Mouse (Mus musculus) G1E (cell line): ENCODE data around the gene Prdm2. TPM values are rescaled to one million over a fixed set of nuclear protein-coding genes. Genes with fewer than 3 reads are reported as not detected.

Experiments used
- ATAC-seq: 2 replicates; pipeline ENCODE4 v1.8.0; 2016; ENCODE audit warnings: mild to moderate bottlenecking; ENCODE audit not compliant: insufficient number of reproducible peaks, poor library complexity, low FRiP score, severe bottlenecking; ENCODE audit errors: extremely low read depth
- DNase-seq: peaks from one replicate; pipeline ENCODE4 v3.0.0; 2012; ENCODE audit warnings: low spot score
- H3K27me3 ChIP-seq: 2 replicates; pipeline ENCODE4 v1.6.1; 2012; ENCODE audit warnings: mild to moderate bottlenecking, low read length, inconsistent platforms; ENCODE audit not compliant: insufficient read depth
- H3K36me3 ChIP-seq: replicated peaks from 2 replicates; pipeline ENCODE3; 2012; ENCODE audit warnings: mild to moderate bottlenecking, inconsistent platforms
- H3K4me1 ChIP-seq: 2 replicates; pipeline ENCODE4 v1.6.1; 2012; ENCODE audit warnings: low read depth, low read length, inconsistent platforms, mixed read lengths; ENCODE audit not compliant: insufficient read depth
- H3K4me3 ChIP-seq: 2 replicates; pipeline ENCODE4 v1.5.1; 2012; ENCODE audit warnings: low read depth, mild to moderate bottlenecking, inconsistent platforms, low read length, moderate library complexity, mixed read lengths
- H3K9me3 ChIP-seq: replicated peaks from 2 replicates; pipeline ENCODE4 v1.6.1; 2012; ENCODE audit warnings: inconsistent platforms
- CTCF ChIP-seq: IDR thresholded peaks from 2 replicates; pipeline ENCODE4 v1.5.1; 2012; ENCODE audit warnings: low read depth, low read length, inconsistent platforms, mixed read lengths
- GATA1 ChIP-seq: IDR thresholded peaks from 2 replicates; pipeline ENCODE4 v1.6.1; 2012; ENCODE audit warnings: borderline replicate concordance, low read length, inconsistent platforms, mixed read lengths
- GATA2 ChIP-seq: IDR thresholded peaks from 2 replicates; pipeline ENCODE4 v1.6.1; 2012; ENCODE audit warnings: low read depth, low read length, inconsistent platforms, borderline replicate concordance
- POLR2AphosphoS5 ChIP-seq: IDR thresholded peaks from 2 replicates; pipeline ENCODE4 v1.6.1; 2012; ENCODE audit warnings: low read depth, low read length, inconsistent platforms; ENCODE audit not compliant: insufficient replicate concordance
- TAL1 ChIP-seq: conservative IDR thresholded peaks from 2 replicates; pipeline ENCODE4 v1.6.1; 2012; ENCODE audit warnings: low read depth, low read length, inconsistent platforms, mixed read lengths
- polyA plus RNA-seq: library from polyadenylated mRNA; stranded (reverse); fragments of >175 nt; gene quantifications from 2 replicates; pipeline ENCODE4 v1.2.3, GENCODE M21; 2012
- total RNA-seq, 2 experiments: library from RNA; stranded (forward) in 1 of 2; stranded (reverse) in 1 of 2; fragments of 200-1000 nt in 1 of 2; fragments of >200 nt in 1 of 2; fragmentation: Nextera tagmentation in 1 of 2; gene quantifications; 2 replicates each; pipeline ENCODE4 v1.2.3; 2014 to 2017

Gene Prdm2
- total and polyA plus RNA-seq, 3 experiments = 7.1 to 34.9 (median 9.7) TPM

DNA sequence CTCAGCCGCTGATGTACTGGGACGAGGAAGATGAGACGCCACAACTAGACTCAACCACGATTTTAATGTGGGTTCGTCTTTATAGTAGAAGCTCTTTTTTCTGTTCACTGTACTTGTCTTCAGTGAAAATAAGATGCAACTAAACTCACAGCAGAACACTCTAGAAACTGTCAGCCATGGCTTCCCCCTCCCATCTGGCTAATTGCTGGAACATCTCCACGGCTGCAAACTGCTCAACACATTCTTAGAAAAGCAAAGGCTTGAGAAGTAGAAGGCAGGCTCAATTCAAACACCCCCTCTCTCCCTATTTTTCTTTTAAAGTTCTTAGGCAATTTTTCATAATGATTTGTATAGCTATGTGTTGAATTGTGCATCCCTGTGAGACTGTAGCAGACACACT, 29.7 kb downstream of the Prdm2 start:
- no peak overlapping the region for H3K4me3 ChIP-seq
- H3K27me3 ChIP-seq = no peaks in the 10 kb centered on the region
- no peak for TF ChIP-seq POLR2AphosphoS5
- no peak for TF ChIP-seq GATA1
- TF ChIP-seq GATA2 = no peak
- no peak for TF ChIP-seq CTCF
- TF ChIP-seq TAL1 = no peak
- H3K9me3 ChIP-seq = no peaks in the 10 kb centered on the region
- H3K4me1 ChIP-seq = no peaks in the 10 kb centered on the region; the same call in 1 of the 2 replicates
- DNase-seq (no peak), ATAC-seq (no peak)
- peaks cover 68% of the 10 kb centered on the region for H3K36me3 ChIP-seq

DNA sequence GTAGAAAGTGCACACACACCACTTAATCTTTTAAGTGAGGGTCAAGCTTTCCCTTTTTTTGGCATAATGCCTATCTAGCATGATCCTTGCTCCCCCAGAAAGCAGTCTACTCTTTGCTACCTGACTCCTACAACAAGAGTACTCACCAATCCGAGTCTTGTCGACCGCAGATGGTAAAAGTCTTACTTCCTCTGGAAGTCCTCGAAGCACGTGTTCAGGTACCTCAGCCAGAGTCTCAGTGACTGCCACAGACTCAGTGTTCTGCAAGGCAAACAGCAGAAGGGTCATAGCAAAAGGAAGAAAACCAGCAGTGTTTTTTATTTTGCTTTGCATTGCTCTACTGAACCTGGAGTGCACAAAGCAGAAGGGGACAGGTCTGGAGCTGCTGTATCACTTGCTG, 32.1 kb downstream of the Prdm2 start:
- Histone ChIP-seq H3K4me1 (no peaks in the 10 kb centered on the region), H3K36me3 (peaks cover 58% of the 10 kb centered on the region), H3K4me3 (no peak overlapping the region), H3K9me3 (no peaks in the 10 kb centered on the region), H3K27me3 (no peaks in the 10 kb centered on the region)
- TF ChIP-seq POLR2AphosphoS5 (no peak), GATA1 (no peak), CTCF (no peak), GATA2 (no peak), TAL1 (no peak)
- ATAC-seq (no peak), DNase-seq (no peak)

DNA sequence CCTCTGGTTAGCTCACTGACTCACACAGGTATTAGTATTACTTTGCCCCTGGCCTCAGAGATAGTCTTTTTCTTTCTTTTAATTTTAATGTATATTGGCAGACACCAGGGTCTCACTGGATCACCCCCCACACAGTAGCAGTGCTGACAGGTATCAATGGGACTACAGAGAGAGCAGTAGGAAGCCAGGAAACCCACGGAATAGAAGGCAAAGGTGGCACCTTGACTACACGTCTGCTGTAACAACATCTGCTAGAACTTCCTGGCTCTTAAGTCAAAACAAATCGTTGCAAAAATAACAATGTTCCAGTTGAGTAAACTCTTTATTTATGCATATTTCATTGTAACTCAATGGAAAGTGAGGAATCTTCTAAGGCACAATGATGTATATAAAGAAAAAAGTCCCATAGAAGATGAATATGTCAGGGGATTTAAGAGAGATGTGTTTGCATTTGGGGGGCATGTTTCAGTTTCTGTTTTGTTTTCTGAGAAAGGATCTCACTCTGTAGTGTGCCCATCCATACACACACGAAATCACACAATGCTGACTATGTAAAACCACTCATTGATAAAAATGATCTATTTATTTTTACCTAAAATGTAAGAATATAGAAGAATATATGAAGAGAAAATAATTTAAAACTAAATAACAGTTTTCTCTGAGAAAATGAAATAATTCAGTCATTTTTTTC, 41.0 kb downstream of the Prdm2 start:
- DNase-seq (no peak), ATAC-seq (no peak)
- no peak overlapping the region for H3K4me3 ChIP-seq
- H3K4me1 ChIP-seq = no peaks in the 10 kb centered on the region
- no peaks in the 10 kb centered on the region for H3K27me3 ChIP-seq
- no peaks in the 10 kb centered on the region for H3K9me3 ChIP-seq
- peaks cover 75% of the 10 kb centered on the region for H3K36me3 ChIP-seq
- TF ChIP-seq GATA1 (no peak), CTCF (no peak), POLR2AphosphoS5 (no peak), GATA2 (no peak), TAL1 (no peak)

DNA sequence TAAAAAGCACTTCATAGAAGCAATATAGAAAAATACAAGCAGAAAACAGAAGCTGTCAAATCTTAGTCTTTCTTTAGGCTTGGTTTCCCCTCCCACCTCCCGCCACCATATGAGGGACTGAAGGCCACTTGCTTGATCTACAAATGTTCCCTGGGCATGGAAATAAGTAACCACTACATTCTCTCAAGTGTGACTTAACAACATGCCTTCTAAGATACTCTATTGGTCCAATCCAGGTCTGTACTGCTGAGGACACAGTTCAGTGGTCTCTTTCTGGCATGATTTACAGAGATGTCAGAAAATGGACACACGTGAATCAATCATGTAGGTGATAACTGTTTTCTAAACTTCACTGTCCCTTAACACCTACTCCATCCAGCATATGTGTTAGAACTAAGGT, 42.5 kb downstream of the Prdm2 start:
- Histone ChIP-seq H3K27me3 (no peaks in the 10 kb centered on the region), H3K4me1 (no peaks in the 10 kb centered on the region), H3K36me3 (peaks cover 67% of the 10 kb centered on the region), H3K9me3 (no peaks in the 10 kb centered on the region), H3K4me3 (no peak overlapping the region)
- ATAC-seq = no peak
- DNase-seq = no peak
- TF ChIP-seq POLR2AphosphoS5 = no peak
- no peak for TF ChIP-seq GATA2
- TF ChIP-seq TAL1 = no peak
- TF ChIP-seq GATA1 = no peak
- TF ChIP-seq CTCF = no peak

DNA sequence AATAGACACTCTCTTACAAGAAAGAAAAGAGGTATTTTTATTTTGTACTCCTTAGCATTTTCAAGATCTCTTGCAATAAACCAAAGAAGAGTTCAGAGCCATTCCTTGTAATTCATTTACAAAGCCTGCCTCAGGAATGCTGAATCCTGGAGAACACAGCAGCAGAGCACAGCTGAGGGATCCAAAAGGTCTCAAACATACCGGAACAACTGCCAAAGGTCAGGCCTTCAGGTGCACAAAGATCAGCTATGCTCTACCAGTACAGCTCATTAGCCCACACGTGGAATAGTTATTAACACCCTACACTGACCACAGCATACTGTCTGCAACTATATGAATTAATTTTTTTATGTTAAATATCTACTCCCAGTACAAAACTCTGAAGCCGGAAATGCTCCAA, 44.7 kb downstream of the Prdm2 start:
- H3K9me3 ChIP-seq = no peaks in the 10 kb centered on the region
- H3K4me3 ChIP-seq = no peak overlapping the region
- no peaks in the 10 kb centered on the region for H3K27me3 ChIP-seq
- peaks cover 70% of the 10 kb centered on the region for H3K36me3 ChIP-seq
- TF ChIP-seq GATA1 (no peak), TAL1 (no peak), POLR2AphosphoS5 (no peak), GATA2 (no peak), CTCF (no peak)
- no peak for ATAC-seq
- no peak for DNase-seq
- no peaks in the 10 kb centered on the region for H3K4me1 ChIP-seq

DNA sequence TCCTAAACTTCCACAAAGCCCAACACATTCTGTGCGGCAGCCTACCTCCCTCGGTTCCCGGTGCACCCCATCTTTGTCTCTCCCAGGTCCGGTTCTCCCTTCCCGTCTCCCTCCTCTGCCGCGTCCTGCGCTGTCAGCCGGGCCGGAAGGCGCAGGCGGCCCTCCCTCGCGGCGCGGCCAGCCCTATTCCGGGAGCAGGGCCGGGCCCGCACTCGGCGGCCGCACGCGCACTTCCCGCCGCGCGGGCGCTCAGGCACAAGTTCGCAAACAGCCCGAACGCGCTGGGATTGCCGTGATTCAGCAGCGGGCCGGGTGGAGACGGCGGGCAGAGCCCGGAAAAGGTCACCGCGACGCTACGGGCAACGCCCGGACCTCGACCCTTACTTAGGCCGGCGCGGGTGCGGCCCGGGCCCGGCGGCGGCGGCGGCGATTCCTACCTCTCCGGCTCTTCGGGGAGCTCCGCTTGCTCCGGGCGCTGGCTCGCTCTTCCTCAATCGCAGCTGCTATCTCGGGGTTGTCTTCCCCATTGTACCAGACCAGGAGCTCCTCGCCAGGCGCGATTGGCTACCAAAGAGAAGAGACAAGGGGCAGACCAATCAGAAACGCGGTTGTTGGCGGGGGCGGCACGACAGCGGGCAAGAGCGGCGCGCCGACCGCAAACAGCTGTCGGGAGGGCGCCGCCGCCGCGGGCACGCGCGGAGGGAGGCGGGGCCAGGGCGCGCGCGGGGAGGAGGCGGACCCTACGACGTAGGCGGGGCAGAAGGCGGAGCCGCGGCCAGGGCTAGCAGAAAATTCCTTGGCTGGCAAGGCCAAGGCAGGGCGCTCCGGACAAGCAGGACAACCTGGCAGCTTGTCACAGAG, 50.9 kb downstream of the Prdm2 start:
- Histone ChIP-seq H3K4me1 (peaks cover 18% of the 10 kb centered on the region), H3K9me3 (no peaks in the 10 kb centered on the region), H3K27me3 (no peaks in the 10 kb centered on the region), H3K36me3 (peaks cover 56% of the 10 kb centered on the region), H3K4me3 (peak overlapping the region; percentile 84)
- TF ChIP-seq TAL1 (no peak), POLR2AphosphoS5 (no peak), CTCF (no peak), GATA1 (no peak), GATA2 (no peak)
- peak; percentile 97 for ATAC-seq
- DNase-seq = peak; percentile 99
